Mouse (Mus musculus): ENCODE measurements at regions not wholly inside any gene's neighbourhood (a gene's known extent, or its start where the extent isn't known, plus 50 kb on each side); places are given as distances from the start of the nearest gene placed in this dataset.

DNA sequence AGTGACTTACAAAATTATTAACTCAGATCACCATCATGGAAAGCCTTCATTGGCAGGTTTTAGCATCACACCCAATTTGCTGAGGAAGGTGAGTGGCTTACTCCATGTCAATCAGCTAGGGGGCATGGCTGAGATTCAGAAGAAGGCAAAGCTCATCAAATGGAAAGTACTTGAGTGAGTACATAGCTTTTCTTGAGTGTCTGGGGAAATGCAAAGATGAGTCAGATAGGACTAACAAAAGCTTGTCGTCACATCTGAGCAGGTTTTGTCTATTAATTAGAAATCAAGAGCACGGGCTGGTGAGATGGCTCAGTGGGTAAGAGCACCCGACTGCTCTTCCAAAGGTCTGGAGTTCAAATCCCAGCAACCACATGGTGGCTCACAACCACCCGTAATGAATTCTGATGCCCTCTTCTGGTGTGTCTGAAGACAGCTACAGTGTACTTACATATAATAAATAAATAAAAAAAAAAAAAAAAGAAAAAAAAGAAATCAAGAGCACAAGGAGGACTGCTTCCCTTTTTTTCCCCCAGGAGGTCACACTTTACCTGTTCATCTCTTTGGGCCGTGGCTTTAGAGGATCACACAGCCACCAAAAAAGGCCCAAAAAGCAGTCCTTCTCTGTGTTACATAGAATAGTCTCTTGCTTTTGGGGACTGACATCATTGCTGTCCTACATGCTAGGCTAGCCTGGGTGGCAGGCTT, 130.8 kb upstream of the Itga4 start:
- no peak overlapping the region for H3K4me3 ChIP-seq (replicated peaks; ENCODE audit: insufficient read depth, low read depth, low read length)
- 96% methylated on average over 5 of the region's 5 CpGs for WGBS
- H3K4me1 ChIP-seq (ENCODE audit: control insufficient read depth, insufficient read depth, low read length) = no peaks in the 10 kb centered on the region
- TF ChIP-seq POLR2A (IDR thresholded peaks at IDR 0.05; ENCODE audit: borderline replicate concordance, insufficient read depth, low read length) = no peak
- no peak for TF ChIP-seq CTCF (IDR thresholded peaks at IDR 0.05; ENCODE audit: borderline replicate concordance, insufficient read depth, low read depth, low read length)
- DNase-seq = no peak
- H3K27me3 ChIP-seq (ENCODE audit: control insufficient read depth, insufficient read depth, low read length) = no peaks in the 10 kb centered on the region
- no peak overlapping the region for H3K27ac ChIP-seq (ENCODE audit: insufficient read depth, low read length)

DNA sequence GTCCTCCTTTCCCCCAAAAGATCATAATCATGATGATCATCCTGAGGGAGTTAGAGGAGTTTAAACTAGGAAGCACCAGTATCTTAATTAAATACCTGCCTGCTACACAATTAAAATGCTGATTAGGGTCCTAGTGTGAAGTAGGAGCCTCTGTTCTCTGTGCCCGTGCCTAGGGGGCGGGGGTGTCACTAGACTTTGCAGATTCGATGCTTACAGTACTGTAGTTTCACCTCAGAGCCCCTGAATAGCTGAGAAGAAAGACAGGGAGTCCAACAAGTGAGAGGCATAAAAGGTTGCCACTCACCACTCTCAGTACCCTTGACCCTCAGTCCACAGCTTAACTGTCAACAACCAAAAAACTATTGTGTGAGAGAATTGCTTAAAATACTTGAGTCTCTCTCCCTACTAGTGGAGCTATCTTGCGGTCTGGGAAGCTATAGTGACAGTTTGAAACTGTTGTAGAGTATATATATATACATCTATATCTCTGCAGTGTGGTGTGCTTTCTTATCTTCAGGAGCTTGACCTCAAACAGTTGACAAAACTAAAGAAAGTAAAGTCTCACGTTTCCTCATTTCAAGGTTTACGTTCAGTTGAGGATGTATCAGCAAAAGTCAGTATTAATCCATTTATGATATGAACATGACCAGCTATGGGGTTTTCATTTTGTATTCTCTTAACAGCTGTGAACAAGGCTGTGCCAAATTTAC, 128.9 kb upstream of the Itga4 start:
- Histone ChIP-seq H3K4me3 (replicated peaks; ENCODE audit: insufficient read depth, low read depth, low read length) (no peak overlapping the region), H3K4me1 (ENCODE audit: control insufficient read depth, insufficient read depth, low read length) (no peaks in the 10 kb centered on the region), H3K27ac (ENCODE audit: insufficient read depth, low read length) (no peak overlapping the region), H3K27me3 (ENCODE audit: control insufficient read depth, insufficient read depth, low read length) (no peaks in the 10 kb centered on the region)
- no peak for DNase-seq
- no peak for TF ChIP-seq CTCF (IDR thresholded peaks at IDR 0.05; ENCODE audit: borderline replicate concordance, insufficient read depth, low read depth, low read length)
- TF ChIP-seq POLR2A (IDR thresholded peaks at IDR 0.05; ENCODE audit: borderline replicate concordance, insufficient read depth, low read length) = no peak
- 49% methylated on average over 6 of the region's 6 CpGs for WGBS

GRCm38 (mm10) chr2:79126996-79127741, 128.1 kb upstream of the Itga4 start:
- TF ChIP-seq CTCF (IDR thresholded peaks at IDR 0.05; ENCODE audit: borderline replicate concordance, insufficient read depth, low read depth, low read length) = no peak
- no peak for TF ChIP-seq POLR2A (IDR thresholded peaks at IDR 0.05; ENCODE audit: borderline replicate concordance, insufficient read depth, low read length)
- WGBS = 89% methylated on average over 6 of the region's 6 CpGs

GRCm38 (mm10) chr2:79127822-79128221, 127.4 kb upstream of the Itga4 start:
- no peak overlapping the region for H3K27ac ChIP-seq (ENCODE audit: insufficient read depth, low read length)
- 100% methylated on average over 1 of the region's 1 CpGs for WGBS
- no peaks in the 10 kb centered on the region for H3K4me1 ChIP-seq (ENCODE audit: control insufficient read depth, insufficient read depth, low read length)
- no peak overlapping the region for H3K4me3 ChIP-seq (replicated peaks; ENCODE audit: insufficient read depth, low read depth, low read length)
- H3K27me3 ChIP-seq (ENCODE audit: control insufficient read depth, insufficient read depth, low read length) = no peaks in the 10 kb centered on the region
- DNase-seq = no peak
- no peak for TF ChIP-seq CTCF (IDR thresholded peaks at IDR 0.05; ENCODE audit: borderline replicate concordance, insufficient read depth, low read depth, low read length)
- TF ChIP-seq POLR2A (IDR thresholded peaks at IDR 0.05; ENCODE audit: borderline replicate concordance, insufficient read depth, low read length) = no peak

More at GRCm38 (mm10) chr2:79126996-79127741, 128.1 kb upstream of the Itga4 start:
- DNase-seq = no peak
- H3K27me3 ChIP-seq (ENCODE audit: control insufficient read depth, insufficient read depth, low read length) = no peaks in the 10 kb centered on the region
- H3K4me3 ChIP-seq (replicated peaks; ENCODE audit: insufficient read depth, low read depth, low read length) = no peak overlapping the region
- no peak overlapping the region for H3K27ac ChIP-seq (ENCODE audit: insufficient read depth, low read length)
- H3K4me1 ChIP-seq (ENCODE audit: control insufficient read depth, insufficient read depth, low read length) = no peaks in the 10 kb centered on the region

- H3K27me3 ChIP-seq (ENCODE audit: control insufficient read depth, insufficient read depth, low read length) = no peaks in the 10 kb centered on the region
- TF ChIP-seq CTCF (IDR thresholded peaks at IDR 0.05; ENCODE audit: borderline replicate concordance, insufficient read depth, low read depth, low read length) = no peak
- TF ChIP-seq POLR2A (IDR thresholded peaks at IDR 0.05; ENCODE audit: borderline replicate concordance, insufficient read depth, low read length) = no peak
- DNase-seq = no peak
- no peak overlapping the region for H3K27ac ChIP-seq (ENCODE audit: insufficient read depth, low read length)
- no peaks in the 10 kb centered on the region for H3K4me1 ChIP-seq (ENCODE audit: control insufficient read depth, insufficient read depth, low read length)
- H3K4me3 ChIP-seq (replicated peaks; ENCODE audit: insufficient read depth, low read depth, low read length) = no peak overlapping the region
- 97% methylated on average over 7 of the region's 7 CpGs for WGBS
Measured at GRCm38 (mm10) chr2:79130660-79131059, 124.6 kb upstream of the Itga4 start.

GRCm38 (mm10) chr2:79131235-79131634, 124.0 kb upstream of the Itga4 start:
- Histone ChIP-seq H3K4me3 (replicated peaks; ENCODE audit: insufficient read depth, low read depth, low read length) (no peak overlapping the region), H3K27me3 (ENCODE audit: control insufficient read depth, insufficient read depth, low read length) (no peaks in the 10 kb centered on the region), H3K4me1 (ENCODE audit: control insufficient read depth, insufficient read depth, low read length) (no peaks in the 10 kb centered on the region), H3K27ac (ENCODE audit: insufficient read depth, low read length) (no peak overlapping the region)
- 76% methylated on average over 2 of the region's 2 CpGs for WGBS
- no peak for DNase-seq
- no peak for TF ChIP-seq CTCF (IDR thresholded peaks at IDR 0.05; ENCODE audit: borderline replicate concordance, insufficient read depth, low read depth, low read length)
- TF ChIP-seq POLR2A (IDR thresholded peaks at IDR 0.05; ENCODE audit: borderline replicate concordance, insufficient read depth, low read length) = no peak

- TF ChIP-seq POLR2A (IDR thresholded peaks at IDR 0.05; ENCODE audit: borderline replicate concordance, insufficient read depth, low read length) = no peak
- no peak for TF ChIP-seq CTCF (IDR thresholded peaks at IDR 0.05; ENCODE audit: borderline replicate concordance, insufficient read depth, low read depth, low read length)
- WGBS = 69% methylated on average over 5 of the region's 5 CpGs
- Histone ChIP-seq H3K4me1 (ENCODE audit: control insufficient read depth, insufficient read depth, low read length) (no peaks in the 10 kb centered on the region), H3K27ac (ENCODE audit: insufficient read depth, low read length) (no peak overlapping the region), H3K27me3 (ENCODE audit: control insufficient read depth, insufficient read depth, low read length) (no peaks in the 10 kb centered on the region), H3K4me3 (replicated peaks; ENCODE audit: insufficient read depth, low read depth, low read length) (no peak overlapping the region)
- no peak for DNase-seq
Measured at GRCm38 (mm10) chr2:79131743-79132517, 123.3 kb upstream of the Itga4 start.
